Mouse (Mus musculus) left cerebral cortex, adult 2 months (tissue): ENCODE measurements around the gene Gm20517. TPM values are rescaled to one million over a fixed set of nuclear protein-coding genes. Genes with fewer than 3 reads are reported as not detected.
"Not testable (repeated sequence)": the region's sequence is repeated elsewhere in the genome, so short reads cannot be mapped to it uniquely, and the experiment has no call there.

Experiments used
- DNase-seq, 2 experiments: peaks; one replicate each; pipeline ENCODE4 v3.0.0; 2021 to 2022; ENCODE audit warnings: low spot score in 2 of 2, mixed read lengths in 1 of 2; ENCODE audit errors: extremely low spot score in 1 of 2
- H3K27ac ChIP-seq: fragments of 200-600 bp; 2 replicates; pipeline ENCODE4 v1.8.1; 2022
- H3K4me3 ChIP-seq: fragments of 200-600 bp; 2 replicates; pipeline ENCODE4 v1.8.1; 2022
- CTCF ChIP-seq: fragments of 200-600 bp; IDR thresholded peaks from 2 replicates; pipeline ENCODE4 v1.8.1; 2022; ENCODE audit warnings: antibody characterized with exemption, mild to moderate bottlenecking, moderate library complexity
- intact Hi-C: fragments of 180-260 bp; cut with DNase I; formaldehyde crosslinking; loops from one replicate; pipeline ENCODE4 v1.15.1; 2025
- total RNA-seq, 2 experiments: library from RNA; stranded (reverse); gene quantifications; 2 replicates each; pipeline ENCODE4 v1.2.3; 2021

Gene Gm20517
- total RNA-seq, 2 experiments from 2014 or later, result 7.1 TPM

GRCm38 (mm10) chr17:47630678-47631065 lies 19.3 kb downstream of the Gm20517 start, which contains the start of gene Usp49:
Gene Usp49 (plus strand): TSS chr17:47630690.
- Histone ChIP-seq H3K27ac (peak within 1 kb of the TSS; percentile 90), H3K4me3 (peak within 1 kb of the TSS; percentile 72)
- DNase-seq, result no peak
- no peak for TF ChIP-seq CTCF
- intact Hi-C loops, result no loop called here

- intact Hi-C loops, result no loop called here
- Histone ChIP-seq H3K4me3 (no peak overlapping the region), H3K27ac (no peak overlapping the region)
- no peak for DNase-seq
- no peak for TF ChIP-seq CTCF
These were observed 20.9 kb downstream of the Gm20517 start for GRCm38 (mm10) chr17:47632181-47632840.

- no peak for TF ChIP-seq CTCF
- Histone ChIP-seq H3K27ac (no peak overlapping the region), H3K4me3 (no peak overlapping the region)
- intact Hi-C loops, result no loop called here
- DNase-seq, result no peak
These were observed 22.8 kb downstream of the Gm20517 start for GRCm38 (mm10) chr17:47633999-47634770.

GRCm38 (mm10) chr17:47642992-47643391 lies 31.6 kb downstream of the Gm20517 start:
- DNase-seq, result no peak
- intact Hi-C loops, result no loop called here
- Histone ChIP-seq H3K27ac (no peak overlapping the region), H3K4me3 (no peak overlapping the region)
- peak; percentile 44 for TF ChIP-seq CTCF

- H3K4me3 ChIP-seq, result no peak overlapping the region
- peak; percentile 52 for TF ChIP-seq CTCF
- peak; percentile 24 to 27 for DNase-seq
- H3K27ac ChIP-seq, result no peak overlapping the region
- intact Hi-C loops, result loop anchor here (2.0 kb wide), 1 partner anchor 28 kb away; no protein-coding TSS in a partner anchor
These were observed 35.3 kb downstream of the Gm20517 start for GRCm38 (mm10) chr17:47646683-47647082.

GRCm38 (mm10) chr17:47648966-47649365 lies 37.6 kb downstream of the Gm20517 start:
- intact Hi-C loops, result no loop called here

GRCm38 (mm10) chr17:47651953-47652352 lies 40.6 kb downstream of the Gm20517 start:
- intact Hi-C loops, result no loop called here
- DNase-seq, result no peak
- Histone ChIP-seq H3K27ac (no peak overlapping the region), H3K4me3 (no peak overlapping the region)
- TF ChIP-seq CTCF, result no peak

More at GRCm38 (mm10) chr17:47648966-47649365, 37.6 kb downstream of the Gm20517 start:
- Histone ChIP-seq H3K4me3 (no peak overlapping the region), H3K27ac (no peak overlapping the region)
- DNase-seq, result no peak
- TF ChIP-seq CTCF, result no peak

- DNase-seq, H3K27ac ChIP-seq, intact Hi-C loops, H3K4me3 ChIP-seq: not testable (repeated sequence)
These were observed 43.0 kb downstream of the Gm20517 start for GRCm38 (mm10) chr17:47654346-47654745.

- H3K27ac ChIP-seq, result no peak overlapping the region
- DNase-seq, result no peak
- intact Hi-C loops, result no loop called here
- TF ChIP-seq CTCF, result no peak
- H3K4me3 ChIP-seq, result no peak overlapping the region
These were observed 44.3 kb downstream of the Gm20517 start for GRCm38 (mm10) chr17:47655697-47656096.

GRCm38 (mm10) chr17:47657901-47658300 lies 46.5 kb downstream of the Gm20517 start:
- H3K27ac ChIP-seq, result no peak overlapping the region
- no peak; the same call in 1 of the 2 replicates for TF ChIP-seq CTCF
- intact Hi-C loops, result no loop called here
- DNase-seq, result no peak
- no peak overlapping the region for H3K4me3 ChIP-seq

GRCm38 (mm10) chr17:47658741-47659243 lies 47.4 kb downstream of the Gm20517 start:
- no peak for DNase-seq
- intact Hi-C loops, result no loop called here
- Histone ChIP-seq H3K4me3 (no peak overlapping the region), H3K27ac (no peak overlapping the region)
- TF ChIP-seq CTCF, result no peak

GRCm38 (mm10) chr17:47663009-47663713 lies 51.8 kb downstream of the Gm20517 start:
- no peak overlapping the region for H3K27ac ChIP-seq
- H3K4me3 ChIP-seq, result no peak overlapping the region
- intact Hi-C loops, result no loop called here
- TF ChIP-seq CTCF, result no peak
- no peak for DNase-seq
